Mouse (Mus musculus): Measurements from ENCODE around the gene Ugt1a6a.

GRCm38 (mm10) chr1:88229986-88230385 lies 95.4 kb downstream of the Ugt1a6a start:
- TF ChIP-seq ZNF384 (IDR thresholded peaks at IDR 0.05; ENCODE audit: low read depth, low read length) (no peak), MAFK (IDR thresholded peaks at IDR 0.05; ENCODE audit: insufficient read depth, low read depth, low read length) (no peak), CHD2 (IDR thresholded peaks at IDR 0.05; ENCODE audit: low read depth, low read length) (no peak), ZC3H11A (IDR thresholded peaks at IDR 0.05; ENCODE audit: borderline replicate concordance, low read depth, low read length) (no peak), HCFC1 (IDR thresholded peaks at IDR 0.05; ENCODE audit: borderline replicate concordance, insufficient read depth, low read length) (no peak)

Data from ES-E14 (cell line).